Mouse (Mus musculus): Measurements from ENCODE around the gene Pak7. TPM values are rescaled to one million over a fixed set of nuclear protein-coding genes. Genes with fewer than 3 reads are reported as not detected.

Pak7 gene
- total RNA-seq, 2 experiments from 2014 or later, result 21.8 to 24.5 TPM

- peak; percentile 62 to 76 for DNase-seq (ENCODE audit: low spot score in 2 of 2)
These were observed 336.8 kb downstream of the Pak7 start for GRCm38 (mm10) chr2:136050793-136051615.

GRCm38 (mm10) chr2:136048464-136048863 lies 339.3 kb downstream of the Pak7 start:
- DNase-seq (ENCODE audit: low spot score in 2 of 2), result no peak

Other genes with a start within 250 kb of the Pak7 start
- 1 to 10 TPM; 1.9 to 2.3 TPM for gene Ankef1, start 113.9 kb upstream of the Pak7 start, total RNA-seq (2021)